Mouse (Mus musculus) kidney, postnatal 14 days (tissue): ENCODE results near the gene Ispd.

Experiments
- DNase-seq: peaks from one replicate; pipeline ENCODE4 v3.0.0; 2022; ENCODE audit warnings: mixed read lengths

The Ispd gene

GRCm38 (mm10) chr12:36718417-36718816 lies 337.2 kb downstream of the Ispd start:
- no peak for DNase-seq

- no peak for DNase-seq
Measured at GRCm38 (mm10) chr12:36719074-36719473, 337.8 kb downstream of the Ispd start.

GRCm38 (mm10) chr12:36720779-36721178 lies 339.5 kb downstream of the Ispd start:
- no peak for DNase-seq

- DNase-seq = peak; percentile 58
Measured at GRCm38 (mm10) chr12:36721223-36721622, 340.0 kb downstream of the Ispd start.

- DNase-seq = peak; percentile 37
Measured at GRCm38 (mm10) chr12:36722754-36723153, 341.5 kb downstream of the Ispd start.

GRCm38 (mm10) chr12:36723302-36723701 lies 342.1 kb downstream of the Ispd start:
- DNase-seq = no peak

- DNase-seq = no peak
Measured at GRCm38 (mm10) chr12:36724297-36724696, 343.0 kb downstream of the Ispd start.

GRCm38 (mm10) chr12:36725250-36725649 lies 344.0 kb downstream of the Ispd start:
- DNase-seq = no peak

- no peak for DNase-seq
Measured at GRCm38 (mm10) chr12:36726026-36726425, 344.8 kb downstream of the Ispd start.

GRCm38 (mm10) chr12:36733673-36734371 lies 352.6 kb downstream of the Ispd start:
- no peak for DNase-seq
